ENCODE assay signal across 22 mouse cellular contexts in the genomic region with DNA sequence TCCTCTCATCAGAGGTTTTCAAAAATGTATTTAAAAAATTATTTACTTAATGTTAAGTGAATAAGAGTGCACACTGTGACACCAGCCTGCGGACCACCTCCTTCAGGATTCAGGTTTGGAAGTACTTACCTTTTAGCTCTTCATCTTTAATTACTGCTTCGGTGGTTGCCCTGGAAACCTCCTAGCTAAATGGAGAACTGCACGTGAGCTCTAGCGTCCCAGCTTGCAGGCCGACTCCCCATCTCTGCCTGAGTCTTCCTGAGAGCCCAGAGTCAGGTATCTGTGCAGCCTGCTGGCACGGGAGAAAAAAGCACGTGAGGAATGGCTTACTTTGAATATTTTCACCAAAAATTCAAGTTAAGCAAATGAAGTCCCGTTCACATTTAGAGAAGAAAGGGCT.
"Had no signal": no experiment of that assay in that cellular context is flagged by ENCODE, and none has a peak within 500 bp of the region (broad histone marks: within the 10 kb centered on the region; RNA-seq: fewer than 3 reads in every experiment).

No protein-coding gene starts in this region.

- DNase-seq: kidney, adult 18-20 months; kidney, postnatal 14 days; kidney, postnatal 4 days; layer of hippocampus, adult 9-11 months; liver; lung, adult 18-20 months; lung, postnatal 10 days; lung, postnatal 36 days; right cerebral cortex, postnatal 14 days; spleen, adult 18-20 months; thymus, postnatal 25 days had no signal

- H3K27ac ChIP-seq: limb, embryonic 10.5 days; limb, embryonic 13.5 days; liver, embryonic 12.5 days; liver, embryonic 15.5 days; lung, embryonic 15.5 days; midbrain, embryonic 10.5 days; midbrain, embryonic 13.5 days; neural tube, embryonic 12.5 days; stomach, embryonic 15.5 days had no signal

- ATAC-seq: intestine, embryonic 16.5 days; liver, embryonic 12.5 days; midbrain, embryonic 13.5 days had no signal

- H3K4me3 ChIP-seq: limb, embryonic 10.5 days; limb, embryonic 13.5 days; liver, embryonic 12.5 days; liver, embryonic 15.5 days; lung, embryonic 15.5 days; midbrain, embryonic 10.5 days; midbrain, embryonic 13.5 days; neural tube, embryonic 12.5 days; stomach, embryonic 15.5 days had no signal

- H3K36me3 ChIP-seq: limb, embryonic 10.5 days; limb, embryonic 13.5 days; liver, embryonic 12.5 days; liver, embryonic 15.5 days; lung, embryonic 15.5 days; midbrain, embryonic 10.5 days; midbrain, embryonic 13.5 days; neural tube, embryonic 12.5 days; stomach, embryonic 15.5 days had no signal

- H3K9ac ChIP-seq: limb, embryonic 13.5 days; liver, embryonic 12.5 days; liver, embryonic 15.5 days; lung, embryonic 15.5 days; midbrain, embryonic 13.5 days; neural tube, embryonic 12.5 days; stomach, embryonic 15.5 days had no signal

- H3K4me2 ChIP-seq: limb, embryonic 13.5 days; liver, embryonic 12.5 days; liver, embryonic 15.5 days; lung, embryonic 15.5 days; midbrain, embryonic 13.5 days; neural tube, embryonic 12.5 days; stomach, embryonic 15.5 days had no signal

- H3K9me3 ChIP-seq: limb, embryonic 10.5 days; limb, embryonic 13.5 days; liver, embryonic 12.5 days; liver, embryonic 15.5 days; lung, embryonic 15.5 days; megakaryocyte, embryonic 14.5 days; midbrain, embryonic 10.5 days; midbrain, embryonic 13.5 days; neural tube, embryonic 12.5 days; stomach, embryonic 15.5 days had no signal

- H3K4me1 ChIP-seq: limb, embryonic 10.5 days; limb, embryonic 13.5 days; neural tube, embryonic 12.5 days; stomach, embryonic 15.5 days had no signal

- H3K27me3 ChIP-seq: limb, embryonic 13.5 days; lung, embryonic 15.5 days; megakaryocyte, embryonic 14.5 days; midbrain, embryonic 13.5 days; neural tube, embryonic 12.5 days; stomach, embryonic 15.5 days had no signal
